Mouse (Mus musculus) ZHBTc4 (cell line): ENCODE data around the gene Ctxn2.

Experiments used
- DNase-seq: peaks from one replicate; pipeline ENCODE4 v3.0.0-alpha.2; 2011; ENCODE audit warnings: low read depth, low spot score

Gene Ctxn2

GRCm38 (mm10) chr2:125196771-125197170, 60.3 kb downstream of the Ctxn2 start:
- no peak for DNase-seq
